Mouse (Mus musculus) heart, adult 2 months (tissue): ENCODE results near the gene Cd80. TPM values are rescaled to one million over a fixed set of nuclear protein-coding genes. Genes with fewer than 3 reads are reported as not detected.

Experiments used
- DNase-seq, 2 experiments: peaks; one replicate each; pipeline ENCODE4 v3.0.0; 2021
- H3K27ac ChIP-seq: fragments of 200-600 bp; 2 replicates; pipeline ENCODE4 v1.8.1; 2022
- H3K27me3 ChIP-seq: fragments of 200-500 bp; 2 replicates; pipeline ENCODE4 v1.6.1; 2012; ENCODE audit warnings: mild to moderate bottlenecking, low read length, inconsistent platforms, mixed read lengths; ENCODE audit not compliant: control insufficient read depth, insufficient read depth
- H3K36me3 ChIP-seq: fragments of 200-500 bp; 2 replicates; pipeline ENCODE4 v1.6.1; 2012; ENCODE audit warnings: low read length, inconsistent platforms; ENCODE audit not compliant: control insufficient read depth, insufficient read depth
- H3K4me1 ChIP-seq: fragments of 200-500 bp; 2 replicates; pipeline ENCODE4 v1.6.1; 2011; ENCODE audit warnings: low read length; ENCODE audit not compliant: control insufficient read depth, insufficient read depth
- H3K4me3 ChIP-seq: fragments of 200-600 bp; 2 replicates; pipeline ENCODE4 v1.8.1; 2022
- H3K79me2 ChIP-seq: fragments of 200-500 bp; replicated peaks from 2 replicates; pipeline ENCODE4 v1.6.1; 2012; ENCODE audit warnings: mild to moderate bottlenecking, inconsistent platforms, low read length, moderate library complexity, mixed read lengths; ENCODE audit not compliant: control insufficient read depth, insufficient read depth
- H3K9ac ChIP-seq: fragments of 200-500 bp; 2 replicates; pipeline ENCODE4 v1.6.1; 2012; ENCODE audit warnings: low read depth, mild to moderate bottlenecking, control low read depth, inconsistent platforms, low read length, mixed read lengths
- CTCF ChIP-seq: fragments of 200-600 bp; IDR thresholded peaks from 2 replicates; pipeline ENCODE4 v1.8.1; 2022; ENCODE audit warnings: antibody characterized with exemption, mild to moderate bottlenecking, moderate library complexity
- EP300 ChIP-seq: fragments of 200-500 bp; IDR thresholded peaks from 2 replicates; pipeline ENCODE4 v1.6.1; 2011; ENCODE audit warnings: low read depth, low read length, control low read depth; ENCODE audit not compliant: insufficient read depth
- POLR2A ChIP-seq: fragments of 200-500 bp; IDR thresholded peaks from 2 replicates; pipeline ENCODE4 v1.6.1; 2011; ENCODE audit warnings: mild to moderate bottlenecking, low read depth, low read length, control low read depth; ENCODE audit not compliant: insufficient read depth
- WGBS: fragments of 180-500 bp; shearing (Covaris S2); methylation state at CpG from one replicate; pipeline ENCODE4 v1.1.7; 2018; 5-methylcytosine and 5-hydroxymethylcytosine counted together
- intact Hi-C: fragments of 180-260 bp; cut with DNase I; formaldehyde crosslinking; loops from one replicate; pipeline ENCODE4 v1.15.1; 2025
- polyA plus RNA-seq: library from polyadenylated mRNA; depleted of rRNA; stranded (reverse); fragments of >200 nt; gene quantifications from 2 replicates; pipeline ENCODE4 v1.2.3, GENCODE M21; 2012
- total RNA-seq, 2 experiments: library from RNA; stranded (reverse); gene quantifications; 2 replicates each; pipeline ENCODE4 v1.2.3; 2021

Cd80 gene
- total and polyA plus RNA-seq, 3 experiments: 0.59 to 0.89 (median 0.86) TPM

DNA sequence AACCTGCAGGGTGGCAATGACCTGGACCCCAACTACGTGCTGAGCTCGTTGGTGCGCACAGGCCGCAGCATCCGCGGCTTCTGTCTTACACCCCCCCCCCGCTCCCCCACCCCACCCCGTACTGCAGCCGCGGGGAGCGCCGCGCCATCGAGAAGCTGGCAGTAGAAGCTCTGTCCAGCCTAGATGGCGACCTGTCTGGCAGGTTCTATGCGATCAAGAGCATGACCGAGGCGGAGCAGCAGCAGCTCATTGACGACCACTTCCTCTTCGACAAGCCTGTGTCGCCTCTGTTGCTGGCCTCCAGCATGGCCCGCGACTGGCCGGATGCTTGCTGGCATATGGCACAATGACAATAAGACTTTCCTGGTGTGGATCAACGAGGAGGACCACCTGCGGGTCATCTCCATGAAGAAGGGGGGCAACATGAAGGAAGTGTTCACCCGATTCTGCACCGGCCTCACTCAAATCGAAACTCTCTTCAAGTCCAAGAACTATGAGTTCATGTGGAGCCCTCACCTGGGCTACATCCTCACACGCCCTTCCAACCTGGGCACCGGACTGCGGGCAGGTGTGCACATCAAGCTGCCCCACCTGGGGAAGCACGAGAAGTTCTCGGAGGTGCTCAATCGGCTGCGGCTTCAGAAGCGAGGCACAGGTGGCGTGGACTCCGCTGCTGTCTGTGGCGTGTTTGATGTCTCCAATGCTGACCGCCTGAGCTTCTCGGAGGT lies 28.4 kb downstream of the Cd80 start:
- TF ChIP-seq CTCF (no peak), EP300 (no peak), POLR2A (no peak)
- H3K9ac ChIP-seq: no peak overlapping the region; the same call in 1 of the 2 replicates
- no peaks in the 10 kb centered on the region for H3K79me2 ChIP-seq
- H3K27me3 ChIP-seq: no peaks in the 10 kb centered on the region
- H3K27ac ChIP-seq: no peak overlapping the region
- intact Hi-C loops: loop anchor here (2.0 to 10.0 kb wide), 3 partner anchors 86 to 489 kb away; no protein-coding TSS in a partner anchor
- H3K36me3 ChIP-seq: no peaks in the 10 kb centered on the region
- peak; percentile 8 to 26 for DNase-seq
- H3K4me3 ChIP-seq: peak overlapping the region; percentile 52
- WGBS: 31% methylated on average over 42 of the region's 42 CpGs
- H3K4me1 ChIP-seq: no peaks in the 10 kb centered on the region; the same call in 1 of the 2 replicates

GRCm38 (mm10) chr16:38492551-38492950 lies 37.2 kb downstream of the Cd80 start:
- no peak for TF ChIP-seq EP300
- TF ChIP-seq CTCF: no peak
- no peak for TF ChIP-seq POLR2A
- no peak for DNase-seq
- WGBS: 79% methylated on average over 3 of the region's 3 CpGs
- Histone ChIP-seq H3K36me3 (no peaks in the 10 kb centered on the region), H3K27me3 (no peaks in the 10 kb centered on the region), H3K9ac (no peak overlapping the region), H3K4me3 (no peak overlapping the region), H3K79me2 (no peaks in the 10 kb centered on the region), H3K4me1 (no peaks in the 10 kb centered on the region), H3K27ac (no peak overlapping the region)
- intact Hi-C loops: no loop called here

DNA sequence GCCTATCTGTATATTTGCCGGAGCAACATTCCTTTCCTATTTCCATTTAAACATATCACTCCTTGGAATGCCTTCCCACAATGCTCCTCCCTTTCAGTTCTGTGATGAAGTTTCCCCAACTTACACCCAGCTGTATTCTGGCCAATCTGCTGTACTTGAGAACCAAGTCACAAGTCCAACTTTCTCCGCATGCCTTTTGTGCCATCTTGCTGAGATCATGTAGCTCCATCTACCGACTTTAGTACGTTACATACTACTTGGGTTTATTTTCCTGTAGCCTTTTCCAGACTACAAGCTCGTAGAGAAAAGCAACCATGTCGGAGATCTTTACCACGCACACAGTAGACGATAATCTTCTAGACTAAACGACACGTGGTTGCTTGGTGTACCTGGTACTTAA lies 38.5 kb downstream of the Cd80 start:
- H3K4me3 ChIP-seq: no peak overlapping the region
- H3K27ac ChIP-seq: no peak overlapping the region
- H3K9ac ChIP-seq: no peak overlapping the region
- no peaks in the 10 kb centered on the region for H3K36me3 ChIP-seq
- TF ChIP-seq EP300: no peak
- TF ChIP-seq CTCF: peak; percentile 48
- TF ChIP-seq POLR2A: no peak
- H3K79me2 ChIP-seq: no peaks in the 10 kb centered on the region
- no peak for DNase-seq
- intact Hi-C loops: no loop called here
- WGBS: 62% methylated on average over 10 of the region's 10 CpGs
- H3K27me3 ChIP-seq: no peaks in the 10 kb centered on the region
- H3K4me1 ChIP-seq: no peaks in the 10 kb centered on the region

- Histone ChIP-seq H3K79me2 (no peaks in the 10 kb centered on the region), H3K9ac (no peak overlapping the region), H3K4me1 (no peaks in the 10 kb centered on the region), H3K36me3 (no peaks in the 10 kb centered on the region), H3K4me3 (no peak overlapping the region), H3K27ac (no peak overlapping the region), H3K27me3 (no peaks in the 10 kb centered on the region)
- DNase-seq: no peak
- TF ChIP-seq POLR2A (no peak), CTCF (no peak), EP300 (no peak)
- intact Hi-C loops: no loop called here
- 81% methylated on average over 7 of the region's 7 CpGs for WGBS
These were observed 41.3 kb downstream of the Cd80 start for GRCm38 (mm10) chr16:38496604-38497140.

DNA sequence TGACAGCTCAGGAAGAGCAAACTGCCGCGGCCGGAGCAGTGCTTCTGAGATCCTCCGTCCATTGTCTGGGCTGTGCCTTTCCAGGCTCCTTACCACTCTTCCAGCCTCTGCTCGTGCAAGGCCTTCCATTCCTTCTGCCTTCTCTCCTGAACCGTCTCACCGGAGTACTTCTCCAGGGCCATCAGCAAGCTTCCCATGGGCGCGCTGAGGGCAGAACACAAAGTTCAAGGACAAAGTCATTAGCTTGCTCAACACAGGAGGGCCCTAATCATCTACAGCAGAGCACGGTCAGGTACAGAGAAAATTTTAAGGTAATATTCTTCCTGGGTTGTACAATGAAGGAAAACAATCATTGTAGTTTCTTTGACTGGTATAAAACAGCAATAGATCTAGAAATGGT lies 47.1 kb downstream of the Cd80 start:
- no peaks in the 10 kb centered on the region for H3K36me3 ChIP-seq
- no peaks in the 10 kb centered on the region for H3K4me1 ChIP-seq
- 87% methylated on average over 10 of the region's 10 CpGs for WGBS
- no peak overlapping the region for H3K27ac ChIP-seq
- no peak for DNase-seq
- TF ChIP-seq EP300 (no peak), POLR2A (no peak), CTCF (no peak)
- intact Hi-C loops: no loop called here
- no peak overlapping the region for H3K9ac ChIP-seq
- H3K27me3 ChIP-seq: no peaks in the 10 kb centered on the region
- H3K4me3 ChIP-seq: no peak overlapping the region
- H3K79me2 ChIP-seq: no peaks in the 10 kb centered on the region

GRCm38 (mm10) chr16:38503528-38503927 lies 48.2 kb downstream of the Cd80 start:
- 72% methylated on average over 4 of the region's 4 CpGs for WGBS
- no peak overlapping the region for H3K4me3 ChIP-seq
- H3K27me3 ChIP-seq: no peaks in the 10 kb centered on the region
- no peaks in the 10 kb centered on the region for H3K79me2 ChIP-seq
- no peak overlapping the region for H3K27ac ChIP-seq
- H3K4me1 ChIP-seq: no peaks in the 10 kb centered on the region
- no peak for TF ChIP-seq POLR2A
- TF ChIP-seq CTCF: no peak
- TF ChIP-seq EP300: no peak
- intact Hi-C loops: no loop called here
- no peaks in the 10 kb centered on the region for H3K36me3 ChIP-seq
- no peak overlapping the region for H3K9ac ChIP-seq
- no peak for DNase-seq
